Mouse (Mus musculus) kidney, postnatal 36 days (tissue): Measurements from ENCODE around the gene Polrmt.
"Not testable (repeated sequence)": the region's sequence is repeated elsewhere in the genome, so short reads cannot be mapped to it uniquely, and the experiment has no call there.

Source experiments
- DNase-seq, 2 experiments: peaks; one replicate each; pipeline ENCODE4 v3.0.0; 2021 to 2022; ENCODE audit warnings: mixed read lengths in 2 of 2

Polrmt gene

DNA sequence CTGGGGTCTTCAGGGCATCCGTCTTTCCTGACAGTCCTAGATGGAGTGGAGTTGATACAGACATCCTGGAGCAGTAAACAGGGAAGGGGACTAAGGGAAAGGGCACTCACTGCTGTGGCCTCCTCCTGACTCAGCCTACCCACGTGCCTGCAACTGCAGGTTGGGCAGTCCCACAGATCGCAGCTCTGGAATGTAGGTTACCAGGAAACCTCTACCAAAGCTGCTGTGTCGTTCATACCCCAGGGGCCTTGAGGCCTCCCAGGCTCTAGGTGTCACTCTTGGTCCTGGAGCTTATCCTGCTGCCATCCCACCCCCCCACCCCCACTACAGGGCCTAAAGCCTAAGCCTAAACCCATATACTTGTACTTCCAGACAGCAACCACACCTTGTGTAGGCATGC lies 38.6 kb downstream of the Polrmt start:
- DNase-seq = no peak

GRCm38 (mm10) chr10:79707162-79707561 lies 39.2 kb downstream of the Polrmt start:
- no peak for DNase-seq

DNA sequence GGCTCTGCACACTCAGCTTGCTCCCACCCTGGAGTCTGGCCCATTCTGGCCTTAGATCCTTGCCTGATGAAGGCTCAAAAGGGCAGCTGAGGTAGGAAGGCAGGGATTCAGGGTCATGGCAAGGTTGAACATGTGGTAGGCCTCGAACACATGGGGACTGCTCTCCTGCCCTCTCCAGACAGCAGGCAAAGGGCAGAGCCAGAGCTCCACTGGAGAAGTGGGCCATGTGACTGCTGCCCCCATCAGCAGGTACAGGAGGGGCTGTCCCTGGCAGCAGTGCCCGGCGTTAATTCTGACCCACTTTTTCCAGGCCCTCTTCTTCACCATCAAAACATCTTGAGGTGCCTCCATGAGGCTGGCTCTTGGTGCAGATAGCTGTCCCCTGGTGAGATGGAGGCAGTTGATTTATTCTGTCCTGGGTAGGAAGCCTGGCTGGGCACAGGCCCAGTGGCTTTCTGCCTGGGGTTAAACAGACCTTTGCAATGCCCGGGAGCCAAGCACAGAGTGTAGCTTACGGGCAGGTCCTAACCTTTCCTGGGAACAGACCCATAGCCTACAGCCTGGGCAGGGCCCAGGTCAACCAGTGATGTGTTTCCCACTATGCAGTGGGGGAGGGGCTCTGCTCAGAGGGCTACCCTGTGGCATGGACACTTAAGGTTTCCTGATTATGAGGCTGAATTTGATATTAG lies 39.8 kb downstream of the Polrmt start:
- DNase-seq = peak; percentile 32 to 40

DNA sequence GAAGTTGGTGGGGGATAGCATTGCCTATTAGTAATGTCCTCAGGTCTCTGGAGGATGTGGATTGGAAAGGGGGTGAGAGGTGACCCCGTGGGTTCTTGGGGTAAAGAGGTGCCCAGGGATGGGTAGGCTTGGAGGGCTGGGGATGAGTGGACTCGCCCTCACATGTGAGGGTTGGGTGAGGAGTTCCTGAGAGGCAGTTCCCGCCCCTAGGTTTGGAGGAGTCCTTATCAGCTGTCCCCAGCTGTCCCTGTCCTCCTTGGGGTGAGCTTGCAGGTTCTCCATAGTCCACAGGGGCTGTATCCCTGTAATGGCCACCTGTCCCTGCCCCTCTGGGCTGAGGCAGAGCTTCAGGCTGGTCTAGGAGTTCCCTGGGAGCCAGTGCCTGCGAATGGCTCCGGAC lies 40.4 kb downstream of the Polrmt start:
- DNase-seq = no peak

DNA sequence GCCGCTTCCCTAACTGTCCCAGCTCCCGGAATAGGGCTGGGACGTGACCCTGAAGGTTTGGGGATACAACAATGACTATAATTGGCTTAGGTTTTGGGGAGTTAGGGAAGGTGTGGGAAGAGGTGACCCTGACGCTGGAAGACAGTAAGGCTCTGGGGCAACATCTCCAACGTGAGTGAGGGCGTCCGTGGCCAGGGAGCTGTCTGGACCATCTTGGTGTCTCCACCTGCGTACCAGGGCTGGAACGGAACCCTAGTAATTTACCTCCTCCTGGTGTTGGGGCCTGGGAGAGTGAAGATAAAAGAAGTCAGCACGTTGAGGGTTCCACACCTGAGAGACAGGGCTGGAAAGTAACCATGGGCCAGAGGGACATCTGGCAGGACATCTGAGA lies 41.4 kb downstream of the Polrmt start:
- no peak for DNase-seq

GRCm38 (mm10) chr10:79704065-79704969 lies 42.1 kb downstream of the Polrmt start, which contains the start of gene Bsg:
Bsg (plus strand) TSS chr10:79704491.
- DNase-seq = peak; percentile 99 to 100

- no peak for DNase-seq
Observed at GRCm38 (mm10) chr10:79703541-79703940, 42.8 kb downstream of the Polrmt start.

DNA sequence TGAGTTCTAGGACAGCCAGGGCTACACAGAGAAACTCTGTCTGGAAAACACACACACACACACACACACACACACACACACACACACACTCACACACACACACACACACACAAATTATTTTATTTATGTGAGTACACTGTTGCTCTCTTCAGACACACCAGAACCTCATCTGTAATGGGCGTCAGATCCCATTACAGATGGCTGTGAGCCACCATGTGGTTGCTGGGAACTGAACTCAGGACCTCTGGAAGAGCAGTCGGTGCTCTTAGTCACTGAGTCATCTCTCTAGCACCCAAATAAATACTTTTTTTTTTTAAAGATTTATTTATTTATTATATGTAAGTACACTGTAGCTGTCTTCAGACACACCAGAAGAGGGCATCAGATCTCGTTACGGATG lies 43.4 kb downstream of the Polrmt start:
- not testable (repeated sequence) for DNase-seq

DNA sequence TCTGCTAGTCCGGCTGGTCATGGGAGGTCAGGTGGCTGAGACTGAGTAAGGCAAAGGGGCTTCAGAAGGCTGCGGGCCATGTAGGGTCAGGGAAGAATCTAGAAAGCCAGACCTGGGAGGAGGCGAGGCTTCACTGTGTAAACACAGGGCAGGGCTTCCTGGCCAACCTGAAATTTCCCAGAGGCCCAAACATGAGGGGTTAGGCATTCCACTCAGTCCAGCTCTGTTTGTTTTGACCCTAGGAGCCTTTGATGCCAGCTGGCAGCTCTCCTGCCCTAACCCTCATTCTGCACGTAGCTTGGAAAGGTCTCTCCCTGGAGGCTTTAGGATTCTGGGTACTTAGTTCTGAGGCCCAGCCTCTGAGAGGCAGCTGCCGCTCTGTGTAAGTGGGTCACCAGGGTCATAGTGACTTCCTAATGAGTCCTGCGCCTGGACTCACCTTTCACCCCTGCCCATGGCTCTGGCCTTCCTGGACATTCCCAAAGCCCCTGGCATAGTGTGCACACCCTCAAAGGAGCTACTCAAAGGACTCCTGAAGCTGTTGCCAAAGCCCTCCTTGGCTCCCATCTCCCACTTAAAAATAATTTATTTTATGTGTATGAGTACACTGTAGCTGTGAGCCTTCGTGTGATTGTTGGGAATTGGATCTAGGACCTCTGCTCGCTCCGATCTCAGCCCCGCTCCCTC lies 44.8 kb downstream of the Polrmt start:
- peak; percentile 53 to 60 for DNase-seq

GRCm38 (mm10) chr10:79700676-79701075 lies 45.7 kb downstream of the Polrmt start:
- no peak for DNase-seq

DNA sequence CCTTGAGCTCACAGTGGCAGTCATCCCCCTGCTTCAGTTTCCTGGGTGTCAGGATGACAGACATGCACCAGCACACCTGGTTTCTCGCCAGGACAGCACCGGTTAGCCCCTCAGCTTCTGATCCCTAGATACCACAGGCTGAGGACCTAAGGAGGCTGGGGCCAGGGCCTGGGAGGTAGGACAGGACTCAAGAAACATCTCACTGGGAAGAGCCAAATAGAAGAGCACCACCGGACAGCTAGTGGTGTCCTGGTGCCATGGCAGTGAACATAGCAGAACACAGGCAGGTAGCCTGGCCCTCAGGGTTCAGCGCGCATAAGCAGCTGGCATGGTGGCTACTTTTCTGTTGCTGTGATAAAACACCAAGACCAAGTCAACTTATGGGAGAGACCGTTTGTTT lies 47.9 kb downstream of the Polrmt start:
- DNase-seq = no peak

GRCm38 (mm10) chr10:79697916-79698315 lies 48.5 kb downstream of the Polrmt start:
- no peak for DNase-seq

GRCm38 (mm10) chr10:79696129-79696651 lies 50.2 kb downstream of the Polrmt start:
- peak; percentile 20 to 43 for DNase-seq

GRCm38 (mm10) chr10:79695231-79696128 lies 50.9 kb downstream of the Polrmt start:
- peak; percentile 79 to 93 for DNase-seq

- no peak for DNase-seq
Observed at GRCm38 (mm10) chr10:79694379-79694655, 52.1 kb downstream of the Polrmt start.

GRCm38 (mm10) chr10:79693580-79694378 lies 52.6 kb downstream of the Polrmt start:
- no peak for DNase-seq

GRCm38 (mm10) chr10:79691986-79692548 lies 54.3 kb downstream of the Polrmt start:
- no peak for DNase-seq

GRCm38 (mm10) chr10:79689178-79689577 lies 57.2 kb downstream of the Polrmt start:
- no peak for DNase-seq

- DNase-seq = no peak
Observed at GRCm38 (mm10) chr10:79688720-79689119, 57.7 kb downstream of the Polrmt start, which contains the start of gene Gzmm. Gzmm (plus strand) TSS chr10:79689020.

DNA sequence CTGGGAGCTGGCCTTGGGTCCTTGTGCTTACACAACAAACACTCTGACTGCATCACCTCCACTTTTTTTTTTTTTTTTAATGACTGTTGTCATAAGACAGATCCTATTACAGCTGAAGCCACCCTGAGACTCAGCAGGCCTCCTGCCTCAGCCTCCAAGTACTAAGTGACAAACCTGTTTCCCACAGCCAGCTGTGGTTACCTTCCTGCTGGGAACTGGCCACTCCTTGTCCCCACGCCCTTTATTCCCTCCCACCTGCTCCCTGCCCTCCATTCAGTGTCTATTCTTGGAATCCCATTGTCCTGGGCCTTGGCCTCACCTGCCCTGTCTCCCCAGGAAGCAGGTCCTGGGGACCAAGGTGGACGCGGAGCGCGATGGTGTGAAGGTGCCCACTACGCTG lies 58.9 kb downstream of the Polrmt start:
- no peak for DNase-seq

- DNase-seq = no peak
Observed at GRCm38 (mm10) chr10:79686691-79687090, 59.7 kb downstream of the Polrmt start.
